Mouse (Mus musculus) embryo, embryonic 11.5 days (tissue): ENCODE measurements around the gene Mark2.

ENCODE experiments used
- DNase-seq: peaks from one replicate; pipeline ENCODE4 v3.0.0-alpha.2; 2012; ENCODE audit warnings: low read depth, low spot score

Gene Mark2

DNA sequence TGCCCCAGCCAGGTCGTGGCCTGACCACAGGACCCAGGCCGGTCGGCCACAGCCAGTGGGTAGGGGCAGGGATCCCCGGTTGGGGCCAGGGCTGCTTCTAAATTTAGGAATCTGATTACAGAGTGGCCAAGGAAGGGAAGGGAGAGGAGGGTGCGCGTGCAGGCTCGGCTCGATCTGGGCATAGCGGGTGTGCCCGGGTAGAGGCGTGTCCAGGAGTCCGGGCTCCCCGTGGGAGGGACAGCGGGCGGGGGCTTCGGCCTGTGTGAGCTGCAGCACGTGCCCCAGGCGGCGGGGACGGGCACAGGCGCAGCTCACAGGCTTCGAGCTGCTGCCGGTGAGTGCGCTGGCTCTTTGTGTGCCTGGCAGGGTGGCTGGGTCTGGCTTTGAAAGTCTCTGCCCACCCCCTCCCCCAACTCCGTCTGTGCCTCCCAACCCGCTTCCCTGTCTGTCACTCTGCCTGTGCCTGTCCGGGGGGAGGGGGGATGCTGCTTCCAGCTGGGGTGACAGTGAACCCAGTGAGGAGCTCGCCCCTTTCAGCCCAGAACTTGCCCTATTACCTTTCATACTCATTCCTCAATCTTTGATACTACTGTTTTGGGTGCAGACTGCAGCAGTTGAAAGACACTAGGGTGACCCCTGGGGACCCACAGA lies 74.4 kb downstream of the Mark2 start, which contains the start of gene Rcor2:
Gene Rcor2, plus strand, starts transcription at position 235 of the 651 bp plus-strand sequence.
- peak; percentile 63 for DNase-seq

DNA sequence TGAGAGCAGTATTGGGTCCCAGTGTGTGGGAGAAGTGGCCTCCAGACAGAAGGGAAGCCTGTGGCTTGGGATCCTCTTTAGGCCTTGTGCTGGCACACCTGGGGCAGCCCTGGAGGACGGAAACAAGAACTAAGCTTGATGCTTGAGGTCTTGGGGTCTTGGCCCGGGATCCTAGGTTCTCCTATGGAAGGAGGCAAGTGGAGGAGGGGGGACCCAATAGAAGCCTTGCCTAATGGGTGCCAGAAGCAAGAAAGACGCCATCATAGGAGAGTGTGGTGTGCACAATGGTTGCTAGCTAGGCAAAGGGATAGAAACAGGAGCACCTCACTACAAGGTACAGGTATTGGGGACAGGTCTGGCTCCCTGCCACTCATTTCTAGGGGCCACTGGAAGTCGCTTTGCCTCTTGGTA lies 75.2 kb downstream of the Mark2 start:
- DNase-seq: no peak

DNA sequence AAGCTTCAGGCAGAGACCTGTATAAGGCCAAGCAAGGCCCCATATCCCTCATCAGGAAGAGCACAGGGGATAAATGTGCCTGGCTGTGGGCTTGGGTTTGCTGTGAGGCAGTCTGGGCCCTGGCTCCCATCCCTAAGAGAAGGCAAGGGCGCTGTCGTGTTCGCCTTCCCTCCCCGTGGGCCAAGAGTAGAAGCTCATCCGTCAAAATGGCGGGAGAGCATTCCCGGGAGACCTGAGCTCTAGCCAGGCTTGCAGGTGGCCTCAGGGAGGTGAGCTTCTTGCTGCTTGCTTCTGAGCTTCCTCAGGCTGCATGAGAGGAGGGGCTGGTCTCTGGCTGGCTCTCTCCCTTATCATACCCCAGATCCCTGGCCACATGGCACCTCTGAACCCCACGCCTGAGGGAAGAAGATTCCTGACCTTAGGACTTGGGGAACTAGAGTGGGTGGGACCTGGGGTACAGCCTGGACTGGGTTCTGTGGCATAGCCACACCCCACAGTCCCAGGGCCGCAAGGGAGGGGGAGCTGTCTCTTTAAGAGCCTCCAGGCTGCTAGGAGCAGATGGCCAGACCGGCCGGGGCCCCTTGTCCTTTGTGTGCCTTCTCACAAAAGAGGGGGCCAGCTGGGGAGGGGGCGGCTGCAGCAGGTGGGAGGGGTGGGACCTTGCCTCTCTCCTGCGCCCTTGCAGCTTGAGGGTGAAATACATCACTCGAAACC lies 76.0 kb downstream of the Mark2 start:
- DNase-seq: no peak

DNA sequence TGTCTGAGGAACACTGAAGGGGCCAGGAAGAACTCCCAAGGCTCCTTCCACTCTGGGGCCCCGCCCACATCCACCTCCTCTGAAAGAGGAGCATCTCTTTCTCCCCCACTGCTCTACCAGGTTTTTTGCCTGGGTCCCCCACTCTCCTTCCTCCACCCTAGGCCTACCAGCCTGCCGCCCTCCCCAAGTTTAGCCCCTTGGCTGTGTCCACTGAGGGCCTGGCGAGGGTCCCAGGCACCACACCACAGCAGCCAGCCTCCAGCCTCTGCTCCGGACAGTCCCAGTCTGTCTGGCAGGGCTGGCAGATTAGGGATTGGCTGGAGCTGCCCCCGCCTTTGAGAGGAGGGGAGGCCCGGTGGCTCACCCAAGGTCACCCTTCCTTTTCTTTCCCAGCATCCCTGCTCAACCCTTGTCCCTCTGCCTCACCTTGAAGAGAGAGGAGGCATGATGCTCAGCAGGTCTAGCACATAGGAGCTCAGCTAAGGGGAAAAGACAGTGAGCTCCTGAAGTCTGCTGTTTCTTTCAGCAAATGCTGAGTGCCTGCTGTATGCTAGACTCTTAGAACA lies 76.8 kb downstream of the Mark2 start:
- no peak for DNase-seq

DNA sequence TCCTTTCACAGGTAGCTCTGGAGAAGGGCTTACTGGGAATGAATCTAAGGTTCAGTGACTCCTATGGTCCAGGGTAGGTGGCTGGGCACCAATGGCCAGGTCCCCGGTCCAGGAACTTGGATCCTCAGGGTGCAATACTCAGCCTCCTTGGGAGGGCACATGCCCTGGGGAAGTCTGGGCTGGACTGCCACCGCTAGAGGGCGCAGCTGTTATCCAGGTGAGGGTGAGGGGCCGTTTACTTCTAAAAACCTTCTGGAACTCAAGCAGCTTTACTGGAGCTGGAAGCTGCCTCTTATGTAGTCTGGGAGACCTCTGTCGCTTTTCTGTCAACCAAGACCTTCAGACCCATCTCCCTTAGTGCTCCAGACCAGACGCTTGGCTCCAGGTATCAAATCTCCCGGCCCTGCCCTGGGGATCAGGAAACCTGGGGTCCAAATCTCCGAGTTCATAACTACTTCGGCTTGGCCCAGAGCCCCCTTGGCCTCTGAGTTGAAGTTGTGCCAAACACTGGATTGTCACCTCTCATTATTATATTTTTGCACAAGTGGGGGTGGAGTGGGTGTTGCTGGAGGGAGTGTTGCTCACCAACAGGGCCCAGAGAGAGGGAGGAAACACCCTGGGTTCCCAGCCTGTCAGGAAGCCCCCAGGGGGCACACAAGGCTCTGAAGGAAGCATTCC lies 77.4 kb downstream of the Mark2 start:
- peak; percentile 71 for DNase-seq

DNA sequence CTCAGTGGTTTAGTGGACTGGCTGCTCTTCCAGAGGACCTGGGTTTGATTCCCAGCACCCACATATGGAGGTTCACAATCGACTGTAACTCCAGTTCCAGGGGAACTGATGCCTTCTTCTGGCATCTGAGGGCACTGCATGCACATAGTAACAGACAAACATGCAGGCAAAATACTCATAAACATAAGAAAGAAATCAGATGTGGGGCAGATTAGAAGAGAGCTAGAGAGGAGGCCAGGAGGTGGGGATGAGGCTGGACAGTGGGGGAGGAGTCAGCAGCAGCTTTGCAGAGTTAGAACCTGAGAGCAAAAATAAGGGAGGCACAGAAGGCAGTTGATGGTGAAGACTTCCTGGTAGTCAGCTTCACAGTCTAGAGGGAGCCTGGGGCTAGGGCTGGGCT lies 79.1 kb downstream of the Mark2 start:
- no peak for DNase-seq

DNA sequence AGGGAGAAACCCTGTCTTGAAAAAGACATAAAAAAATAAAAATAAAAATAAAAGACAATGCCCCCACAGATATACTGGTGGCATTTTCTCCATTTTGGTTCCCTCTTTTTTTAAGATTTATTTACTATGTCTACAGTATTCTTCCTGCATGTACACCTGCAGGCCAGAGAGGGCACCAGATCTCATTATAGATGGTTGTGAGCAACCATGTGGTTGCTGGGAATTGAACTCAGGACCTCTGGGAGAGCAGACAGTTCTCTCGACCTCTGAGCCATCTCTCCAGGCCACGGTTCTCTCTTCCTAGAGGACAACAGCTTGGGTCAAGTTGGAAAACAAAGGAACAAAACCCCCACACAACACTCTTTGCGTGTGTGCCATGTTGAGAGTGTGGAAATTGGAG lies 79.7 kb downstream of the Mark2 start:
- no peak for DNase-seq

DNA sequence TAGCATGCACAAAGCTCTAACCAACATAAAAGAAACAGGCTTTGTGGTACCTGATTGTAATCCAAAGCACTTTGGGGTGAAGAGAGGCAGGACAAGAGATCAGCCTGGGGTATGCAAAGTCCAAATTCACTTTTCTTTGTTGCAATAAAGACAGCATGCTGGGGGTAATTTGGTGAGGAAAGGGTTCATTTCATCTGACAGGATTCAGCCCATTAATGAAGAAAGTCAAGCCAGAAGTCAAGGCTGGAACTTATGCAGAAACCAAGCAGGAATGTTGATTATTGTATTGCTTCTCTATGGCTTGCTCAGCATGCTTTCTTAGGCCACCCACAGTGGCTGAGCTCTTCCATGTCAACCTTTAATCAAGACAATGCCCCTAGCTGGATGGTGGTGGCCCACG lies 80.2 kb downstream of the Mark2 start:
- DNase-seq: no peak

DNA sequence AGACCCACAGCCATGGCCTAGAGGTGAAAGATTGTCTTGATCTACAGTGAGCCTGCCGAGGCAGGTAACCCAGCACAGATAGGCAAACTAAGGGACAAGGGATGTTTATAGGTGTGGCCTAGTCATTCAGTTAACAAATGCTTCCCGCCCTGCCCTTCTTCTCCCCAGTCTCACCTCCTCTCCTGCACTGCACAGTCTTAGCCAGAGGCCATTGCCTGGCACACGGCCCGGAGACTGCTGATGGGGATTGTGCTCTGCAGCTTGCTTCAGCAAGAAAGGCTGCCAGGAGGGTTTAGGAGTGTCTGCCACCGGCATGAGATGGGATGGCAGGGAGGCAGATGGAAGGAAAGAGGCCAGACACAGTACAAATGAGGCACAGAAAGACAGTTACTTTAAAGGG lies 83.8 kb downstream of the Mark2 start:
- DNase-seq: no peak

DNA sequence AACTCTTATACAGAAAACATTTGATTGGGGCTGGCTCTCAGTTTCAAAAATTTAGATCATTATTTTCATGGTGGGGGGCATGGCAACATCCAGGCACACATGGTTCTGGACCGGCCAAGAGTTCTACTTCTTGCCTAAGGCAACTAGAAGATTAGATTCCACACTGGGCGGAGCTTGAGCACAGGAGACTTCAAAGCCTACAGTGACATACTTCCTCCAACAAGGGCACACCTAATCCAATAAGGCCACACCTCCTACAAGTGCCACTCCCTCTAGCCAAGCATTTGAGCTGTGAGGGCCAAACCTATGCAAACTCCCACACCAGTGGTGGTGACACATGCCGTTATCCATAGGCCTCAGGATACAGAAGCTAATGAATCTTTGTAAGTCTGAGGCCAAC lies 95.6 kb downstream of the Mark2 start:
- no peak for DNase-seq

DNA sequence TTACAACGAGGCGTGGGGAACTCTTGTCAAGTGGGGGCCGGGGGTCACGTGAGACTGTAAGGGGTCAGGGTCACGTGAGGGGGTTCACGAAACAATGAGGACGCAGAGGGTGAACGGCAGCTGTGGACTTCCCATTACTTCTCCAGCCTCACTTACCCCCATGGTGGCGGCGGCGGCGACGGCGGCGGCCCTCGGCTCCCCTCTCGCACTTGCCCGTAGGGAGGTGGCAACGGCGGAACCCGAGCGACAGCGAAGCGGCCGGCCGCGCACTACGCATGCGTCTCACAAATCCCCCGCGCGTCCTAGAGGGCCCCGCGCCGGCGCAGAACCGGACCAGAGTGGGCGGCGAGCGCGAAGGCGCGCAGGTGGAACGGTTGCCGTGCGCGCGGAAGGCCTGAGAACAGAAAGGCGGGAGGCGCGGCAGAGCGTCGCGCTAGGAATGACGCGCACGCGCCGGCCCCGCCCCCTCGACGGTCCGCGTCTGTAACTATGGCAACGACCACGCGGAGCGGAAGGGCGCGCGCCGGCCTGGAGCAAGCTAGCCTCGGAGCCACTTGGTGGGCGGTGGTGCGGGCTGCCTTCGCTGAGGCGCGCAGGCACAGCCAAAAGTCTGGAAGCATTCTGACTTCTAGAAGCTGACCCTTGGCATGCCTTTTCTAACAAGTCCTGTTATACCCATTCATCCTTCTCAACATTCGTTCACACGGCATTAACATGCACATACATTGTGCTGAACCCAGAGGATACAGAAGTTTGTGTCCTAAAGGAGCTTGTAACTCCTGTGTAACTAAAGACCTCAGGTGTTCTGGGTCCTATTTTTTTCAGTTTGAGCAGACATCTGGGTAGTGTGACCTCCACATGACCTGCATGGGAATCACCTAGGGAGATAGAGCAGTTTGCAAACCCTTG lies 100.6 kb downstream of the Mark2 start, which contains the start of gene Naa40:
Gene Naa40, minus strand, starts transcription at position 402 of the 909 bp plus-strand sequence.
- DNase-seq: peak; percentile 94

DNA sequence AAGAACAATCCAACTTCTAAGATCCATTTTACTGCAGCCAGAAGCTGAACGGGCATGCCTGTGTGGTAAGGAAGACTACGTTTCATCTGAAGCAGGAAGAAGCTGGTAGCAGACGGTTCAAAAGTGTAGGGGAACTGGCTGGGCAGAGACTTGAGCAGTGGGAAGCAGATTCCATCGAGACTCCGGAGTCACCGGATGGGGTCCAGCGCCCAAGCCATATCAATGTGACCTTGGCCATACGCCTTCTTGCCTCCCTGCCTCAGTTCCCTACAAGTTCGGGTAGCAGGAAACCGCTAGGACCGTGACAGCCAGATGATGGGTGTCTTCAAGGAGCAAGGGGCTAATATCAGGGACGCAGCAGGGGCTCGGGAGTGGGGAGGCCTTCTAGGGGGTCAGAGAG lies 101.4 kb downstream of the Mark2 start:
- no peak for DNase-seq

DNA sequence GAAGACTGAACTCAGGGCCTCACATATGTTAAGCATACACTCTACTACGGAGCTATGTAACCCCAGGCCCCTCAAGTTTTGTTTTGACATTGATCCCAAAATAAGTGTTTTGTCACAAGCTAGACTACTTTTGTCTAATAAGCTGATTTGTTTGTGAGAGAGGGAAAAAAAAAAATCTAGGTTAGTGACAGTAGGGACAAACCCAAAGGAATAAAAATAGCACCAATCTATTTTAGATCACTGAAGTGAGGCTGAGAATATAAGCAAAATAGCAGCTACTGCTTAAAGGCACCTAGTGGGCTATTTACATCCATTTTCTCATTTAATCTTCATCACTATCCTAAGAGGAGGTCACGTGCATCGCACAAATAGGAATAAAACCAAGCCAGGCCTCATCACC lies 102.1 kb downstream of the Mark2 start:
- no peak for DNase-seq

DNA sequence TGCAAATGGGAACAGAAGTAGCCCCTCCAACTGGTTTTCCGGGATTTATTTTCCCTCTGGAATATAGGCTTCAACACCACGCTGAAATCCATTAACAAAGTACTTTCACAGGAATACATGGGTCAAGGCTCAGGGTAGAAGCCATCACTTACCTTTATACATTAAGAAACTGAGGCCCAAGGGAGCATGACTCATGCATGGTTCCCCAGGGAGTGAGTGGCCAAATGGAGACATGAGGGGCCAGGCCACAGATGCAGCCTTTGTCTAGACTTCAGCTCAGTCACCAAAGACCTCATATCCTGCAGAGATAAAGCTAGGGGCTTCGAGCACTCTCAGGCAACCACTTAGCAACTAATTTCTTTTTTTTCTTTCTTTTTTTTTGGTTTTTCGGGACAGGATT lies 104.9 kb downstream of the Mark2 start:
- no peak for DNase-seq

DNA sequence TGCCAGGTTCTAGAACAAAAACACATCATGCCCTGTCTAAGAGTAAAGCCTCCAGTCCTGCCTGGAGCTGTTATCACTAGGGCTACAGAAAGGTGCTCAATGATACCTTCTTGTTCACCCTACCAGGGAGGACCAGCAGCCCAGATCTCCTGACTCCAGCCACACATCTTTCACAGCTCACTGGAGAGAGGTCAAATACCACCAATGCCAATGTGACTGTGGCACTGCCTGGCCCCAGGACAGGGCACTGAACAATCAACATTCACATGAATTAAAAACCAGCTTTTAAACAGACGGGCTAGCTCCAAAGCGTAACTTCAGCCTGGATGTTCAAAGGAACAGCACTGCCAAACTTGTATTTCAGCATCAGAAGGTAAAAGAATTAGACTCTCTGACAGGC lies 105.6 kb downstream of the Mark2 start:
- DNase-seq: no peak

DNA sequence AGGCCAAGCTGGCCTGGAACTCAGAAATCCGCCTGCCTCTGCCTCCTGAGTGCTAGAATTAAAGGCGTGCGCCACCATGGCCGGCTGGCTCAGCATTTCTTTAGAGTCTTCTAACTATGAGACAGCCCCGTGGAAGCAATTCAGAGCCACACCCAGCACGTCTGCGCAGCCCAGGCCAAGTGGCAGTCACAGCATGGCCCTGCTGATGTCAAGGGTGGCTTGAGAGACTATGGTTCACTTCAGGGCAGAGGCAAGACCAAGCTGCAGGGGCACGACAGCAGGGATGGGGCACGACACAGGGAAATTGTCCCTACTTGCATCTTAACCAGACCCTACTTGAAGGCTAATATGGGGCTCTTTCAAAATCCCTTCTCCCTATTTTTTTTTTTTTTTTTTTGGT lies 106.2 kb downstream of the Mark2 start:
- no peak for DNase-seq

DNA sequence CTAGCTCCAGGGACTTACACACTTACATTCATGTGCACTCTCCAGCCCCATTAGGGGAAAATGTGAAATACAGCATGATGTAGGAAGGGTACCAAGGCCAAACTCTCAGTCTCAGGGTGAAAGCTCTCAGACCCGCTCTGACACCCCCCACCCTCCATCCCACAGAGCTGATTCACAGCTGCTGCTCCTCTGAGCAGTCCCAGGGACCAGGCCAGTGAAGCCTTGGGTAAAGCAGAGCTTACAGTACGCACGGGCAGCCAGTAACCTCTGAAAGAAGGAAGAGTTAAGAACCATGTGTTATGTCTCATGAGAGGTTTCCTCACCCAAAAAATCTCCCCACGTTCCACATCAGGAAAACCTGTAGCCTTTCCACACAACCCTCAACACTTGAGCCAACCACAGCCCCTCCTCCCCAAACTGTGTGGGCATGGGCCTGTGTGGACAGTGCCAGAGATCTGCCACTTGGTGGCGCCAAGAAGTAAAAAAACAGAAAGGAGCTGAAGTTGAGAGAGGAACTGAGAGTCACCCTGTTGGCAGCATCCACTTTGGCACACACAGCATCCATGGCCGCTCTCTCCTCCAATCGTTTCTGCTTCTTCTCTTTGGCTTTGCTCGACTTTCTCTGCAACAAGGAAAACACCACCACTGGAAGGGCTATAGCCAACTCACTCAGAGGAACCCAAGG lies 107.0 kb downstream of the Mark2 start:
- DNase-seq: peak; percentile 51

DNA sequence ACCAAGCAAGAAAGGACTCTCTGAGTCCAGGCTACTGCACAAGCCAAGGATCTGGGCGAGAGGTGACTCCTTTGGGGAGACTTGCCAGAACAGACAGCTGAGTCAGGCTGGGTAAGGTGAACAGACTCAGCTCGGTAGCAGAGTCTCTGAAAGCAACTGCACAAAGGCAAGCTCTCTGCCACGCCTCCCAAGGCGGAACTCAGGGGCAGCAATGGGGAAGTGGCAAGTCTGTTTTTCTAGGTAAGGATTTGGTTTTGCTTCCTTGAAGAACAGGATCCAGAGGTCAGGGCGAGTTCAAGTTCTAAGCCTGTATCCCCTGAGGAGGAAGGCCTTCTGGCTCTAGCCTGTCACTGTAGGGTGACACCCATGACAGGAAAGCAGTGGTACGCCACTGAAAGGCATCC lies 115.1 kb downstream of the Mark2 start:
- no peak for DNase-seq
